Mouse (Mus musculus): ENCODE data around the gene Kif24.

Kif24 gene

DNA sequence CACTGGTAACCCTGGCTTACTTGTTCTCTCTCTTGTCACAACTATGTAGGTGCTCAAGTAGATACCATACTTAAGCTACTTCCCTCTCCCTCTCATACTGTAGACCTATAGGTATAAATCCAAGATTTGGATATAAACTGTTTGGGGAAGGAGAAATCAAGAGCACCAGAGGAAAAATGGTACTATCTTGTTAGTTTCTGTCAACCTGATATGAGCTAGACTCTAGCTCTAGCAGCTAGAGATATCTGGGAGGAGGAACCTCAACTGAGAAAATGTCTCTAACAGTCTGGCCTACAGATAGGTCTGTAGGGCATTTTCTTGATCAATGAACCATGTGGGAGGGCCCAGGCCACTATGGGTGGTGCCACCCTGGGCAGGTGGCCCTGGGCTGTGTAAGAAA is 63.5 kb downstream of the Kif24 start:
- DNase-seq (ENCODE audit: low spot score): no peak

- DNase-seq (ENCODE audit: low spot score): peak; percentile 79
Observed at GRCm38 (mm10) chr4:41399904-41400303, 64.8 kb downstream of the Kif24 start.

DNA sequence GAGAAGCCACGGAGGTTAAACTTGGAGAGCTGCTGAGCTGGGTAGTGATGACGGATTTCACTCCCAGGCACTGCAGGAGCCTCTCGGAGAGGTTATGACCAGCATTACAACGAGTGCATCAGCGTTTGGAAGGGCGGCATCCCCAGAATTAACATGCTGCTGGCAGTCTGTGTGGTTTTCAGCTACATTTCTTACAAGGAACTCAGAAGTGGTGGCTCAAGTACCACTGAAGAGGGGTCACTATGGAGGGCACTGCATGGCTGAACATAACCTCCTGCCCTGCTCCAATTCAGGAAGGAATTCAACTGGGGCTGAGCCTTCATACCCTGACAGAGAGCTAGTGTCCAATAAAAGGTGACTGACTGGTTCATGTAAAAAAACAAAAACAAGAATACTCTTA is 66.3 kb downstream of the Kif24 start:
- DNase-seq (ENCODE audit: low spot score): no peak

DNA sequence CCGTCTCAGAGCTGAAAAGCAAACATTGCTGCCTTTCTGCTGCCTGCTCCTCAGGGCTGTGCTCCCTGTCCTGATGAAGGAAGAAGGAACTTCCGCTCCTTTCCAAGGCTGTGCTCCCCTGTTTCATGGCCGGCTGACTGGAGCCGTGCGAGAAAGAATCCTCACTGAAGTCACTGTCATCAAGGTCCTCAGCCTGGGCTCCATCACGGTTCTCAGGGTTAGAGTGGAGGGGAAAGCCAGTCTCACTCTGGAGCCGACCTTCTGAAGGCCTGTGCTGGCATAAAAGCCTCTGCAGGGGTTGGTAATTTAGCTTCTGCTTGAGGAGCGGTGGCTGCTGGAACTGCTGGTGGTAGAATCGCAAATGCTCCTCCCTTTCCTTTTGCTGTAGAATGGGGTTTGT is 70.0 kb downstream of the Kif24 start:
- no peak for DNase-seq (ENCODE audit: low spot score)

- DNase-seq (ENCODE audit: low spot score): no peak
Observed at GRCm38 (mm10) chr4:41391015-41391414, 73.7 kb downstream of the Kif24 start.

DNA sequence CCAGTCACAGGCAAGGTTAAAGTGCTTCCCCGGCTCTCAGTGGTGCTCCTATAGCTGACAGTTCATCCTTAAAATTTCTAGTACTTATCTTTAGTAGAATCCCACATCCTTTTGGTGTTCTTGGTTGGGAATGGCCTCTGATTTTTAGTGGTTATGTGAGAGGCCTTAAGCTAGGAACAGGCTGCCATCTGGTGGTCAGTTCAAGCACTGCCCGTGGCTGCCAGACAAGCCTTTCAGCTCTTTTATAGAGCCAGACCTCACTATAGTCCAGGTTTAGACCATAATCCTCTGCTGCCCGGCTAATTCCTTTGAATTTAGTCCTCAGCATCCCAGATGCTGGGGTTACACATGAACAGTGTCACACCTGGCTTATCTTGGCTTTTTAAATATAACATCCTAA is 74.6 kb downstream of the Kif24 start:
- peak; percentile 84 for DNase-seq (ENCODE audit: low spot score)

DNA sequence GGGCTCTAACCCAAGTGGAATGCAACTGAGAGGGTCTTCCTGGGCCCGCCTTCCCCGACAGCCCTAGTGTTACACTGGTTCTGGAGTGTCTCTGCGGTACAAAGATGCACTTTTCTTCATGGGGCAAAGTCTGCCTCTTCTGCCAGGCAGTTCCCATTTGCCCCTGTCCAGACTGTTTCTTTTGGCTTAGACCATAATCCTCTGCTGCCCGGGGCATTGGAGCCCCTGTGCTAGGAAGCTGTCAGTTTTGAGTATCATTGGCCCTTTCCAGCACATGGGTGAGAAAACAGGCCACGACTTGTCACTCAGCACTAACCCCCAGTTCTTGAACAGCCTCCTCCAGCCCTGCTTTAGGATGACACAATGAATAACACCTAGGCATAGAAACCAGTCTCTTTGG is 75.4 kb downstream of the Kif24 start:
- DNase-seq (ENCODE audit: low spot score): no peak

DNA sequence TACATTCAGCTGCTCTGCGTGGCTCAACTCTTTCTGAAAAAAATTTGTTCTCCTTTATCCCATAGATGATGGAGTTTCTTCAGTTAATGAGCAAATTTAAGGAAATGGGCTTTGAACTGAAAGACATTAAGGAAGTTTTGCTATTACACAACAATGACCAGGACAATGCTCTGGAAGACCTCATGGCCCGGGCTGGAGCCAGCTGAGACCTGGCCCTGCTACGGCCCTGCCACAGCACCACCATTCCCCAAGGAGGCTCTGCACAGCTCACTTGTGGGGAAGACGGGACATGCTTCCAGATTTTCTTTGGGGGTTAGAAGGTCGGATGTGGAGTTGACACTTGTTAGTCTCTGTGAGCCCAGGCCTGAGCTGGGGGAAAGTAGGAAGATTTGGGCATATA is 76.1 kb downstream of the Kif24 start:
- DNase-seq (ENCODE audit: low spot score): no peak

- DNase-seq (ENCODE audit: low spot score): no peak
Observed at GRCm38 (mm10) chr4:41387755-41388469, 76.8 kb downstream of the Kif24 start.

GRCm38 (mm10) chr4:41386412-41386975 is 78.2 kb downstream of the Kif24 start:
- DNase-seq (ENCODE audit: low spot score): no peak

GRCm38 (mm10) chr4:41381213-41381950 is 83.3 kb downstream of the Kif24 start:
- no peak for DNase-seq (ENCODE audit: low spot score)

GRCm38 (mm10) chr4:41377567-41377966 is 87.1 kb downstream of the Kif24 start:
- no peak for DNase-seq (ENCODE audit: low spot score)

DNA sequence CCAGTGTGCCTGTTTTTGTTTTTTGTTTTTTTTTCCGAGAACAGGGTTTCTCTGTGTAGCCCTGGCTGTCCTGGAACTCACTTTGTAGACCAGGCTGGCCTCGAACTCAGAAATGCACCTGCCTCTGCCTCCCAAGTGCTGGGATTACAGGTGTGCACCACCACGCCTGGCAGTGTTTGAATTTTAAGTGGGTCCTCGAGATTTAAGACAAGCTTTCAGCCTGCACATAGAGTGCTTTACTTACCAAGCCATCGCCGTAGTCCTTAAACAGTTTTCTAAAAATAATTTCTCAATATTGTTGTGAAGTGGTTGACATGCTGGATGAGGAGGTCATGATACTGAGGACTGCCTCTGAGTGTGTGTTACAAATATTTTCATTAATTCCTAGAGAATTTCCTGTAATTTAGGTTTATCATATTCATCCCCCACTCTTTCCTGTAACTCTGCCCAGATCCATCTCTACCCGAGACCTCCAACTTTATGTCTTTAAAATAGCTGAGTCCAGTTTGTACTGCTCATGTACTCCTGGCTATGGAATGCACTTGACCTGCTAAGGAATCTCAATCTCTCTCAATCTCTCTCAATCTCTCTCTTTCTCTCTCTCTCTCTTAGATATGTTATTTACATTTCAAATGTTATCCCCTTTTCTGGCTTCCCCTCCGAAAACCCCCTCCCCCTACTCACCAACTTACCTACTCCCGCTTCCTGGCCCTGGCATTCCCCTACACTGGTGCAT is 94.8 kb downstream of the Kif24 start:
- no peak for DNase-seq (ENCODE audit: low spot score)

DNA sequence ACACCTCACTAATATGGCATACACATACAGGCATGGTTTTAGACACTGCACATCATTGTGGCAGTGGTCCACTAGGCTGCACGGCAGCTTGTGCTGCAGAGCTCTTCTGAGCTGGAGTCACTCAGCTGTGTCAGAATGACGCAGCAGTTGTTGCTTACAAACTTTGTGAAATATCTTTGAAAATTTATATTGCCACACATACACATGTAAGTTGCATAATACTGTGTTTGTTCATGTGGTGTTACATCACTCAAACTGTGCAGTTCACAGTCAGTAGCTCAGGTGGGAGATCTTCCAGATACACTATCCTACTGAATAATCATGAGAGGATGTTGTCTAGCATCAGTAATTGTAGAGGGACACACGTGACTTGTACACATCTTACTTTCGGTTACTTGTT is 96.5 kb downstream of the Kif24 start:
- peak; percentile 42 for DNase-seq (ENCODE audit: low spot score)

DNA sequence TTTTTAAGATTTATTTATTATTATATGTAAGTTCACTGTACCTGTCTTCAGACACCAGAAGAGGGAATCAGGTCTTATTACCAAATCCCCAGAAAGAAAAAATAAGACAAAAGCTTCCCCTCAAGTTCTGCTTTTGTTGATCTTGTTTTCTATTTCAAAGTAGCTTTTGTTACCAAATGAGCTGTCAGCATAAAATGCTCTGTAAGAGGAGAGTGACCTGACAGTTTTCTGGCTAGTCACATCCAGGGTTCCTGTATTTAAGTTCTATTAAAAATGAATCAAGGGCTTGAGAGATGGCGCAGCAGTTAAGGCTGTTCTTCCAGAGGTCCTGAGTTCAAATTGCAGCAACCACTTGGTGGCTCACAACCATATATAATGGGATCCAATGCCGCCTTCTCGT is 103.6 kb downstream of the Kif24 start:
- DNase-seq (ENCODE audit: low spot score): no peak

DNA sequence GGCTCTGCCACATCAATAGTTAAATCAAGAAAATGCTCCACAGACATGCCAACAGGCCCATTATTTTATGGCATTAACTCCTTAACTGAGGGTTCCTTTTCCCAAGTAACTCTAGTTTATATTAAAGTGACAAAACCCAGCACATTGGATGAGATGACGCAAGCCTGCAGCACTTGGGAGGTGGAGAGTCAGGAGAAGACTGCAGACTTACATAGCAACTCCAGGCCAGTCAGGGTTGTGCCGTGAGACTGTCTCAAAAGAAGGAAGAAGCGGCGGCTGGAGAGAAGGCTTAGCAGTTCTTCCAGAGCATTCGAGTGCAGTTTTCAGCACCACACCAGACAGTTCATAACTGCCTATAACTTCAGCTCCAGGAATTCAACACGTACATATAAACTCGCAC is 105.3 kb downstream of the Kif24 start:
- DNase-seq (ENCODE audit: low spot score): peak; percentile 28

DNA sequence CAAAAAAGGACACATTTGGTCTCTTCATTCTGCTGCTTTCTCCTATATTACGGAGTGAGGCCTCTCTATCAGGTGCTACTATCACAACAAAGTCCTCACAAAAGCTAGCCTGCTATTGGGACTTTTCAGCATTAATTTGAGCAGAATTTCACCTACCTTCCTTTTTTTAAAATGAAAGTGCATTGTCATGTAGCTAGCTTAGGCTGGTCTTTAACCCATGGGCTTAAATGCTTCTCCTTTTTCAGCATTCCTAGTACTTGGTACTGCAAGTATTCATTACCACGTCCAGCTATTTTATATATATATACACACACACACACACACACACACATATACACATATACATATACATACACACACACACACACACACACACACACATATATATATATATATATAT is 106.0 kb downstream of the Kif24 start:
- DNase-seq (ENCODE audit: low spot score): no peak

DNA sequence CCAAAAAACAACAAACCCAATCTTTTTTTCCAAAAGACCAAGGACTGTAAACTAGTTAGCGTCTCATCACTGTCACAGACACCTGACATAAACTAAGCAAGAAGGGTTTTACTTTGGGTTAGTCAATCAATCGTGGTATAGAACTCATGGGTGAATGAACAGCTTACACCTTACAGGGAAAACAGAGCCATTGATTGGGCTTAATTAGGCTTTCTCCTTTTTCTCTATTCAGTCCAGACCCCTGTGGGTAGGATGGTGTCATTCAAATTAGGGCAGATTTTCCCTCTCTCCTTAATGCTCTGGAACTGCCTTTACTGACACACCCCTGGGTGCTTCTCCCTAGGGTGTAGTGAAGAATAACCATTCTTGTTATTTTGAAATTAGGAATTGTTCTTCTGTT is 107.5 kb downstream of the Kif24 start:
- DNase-seq (ENCODE audit: low spot score): no peak

DNA sequence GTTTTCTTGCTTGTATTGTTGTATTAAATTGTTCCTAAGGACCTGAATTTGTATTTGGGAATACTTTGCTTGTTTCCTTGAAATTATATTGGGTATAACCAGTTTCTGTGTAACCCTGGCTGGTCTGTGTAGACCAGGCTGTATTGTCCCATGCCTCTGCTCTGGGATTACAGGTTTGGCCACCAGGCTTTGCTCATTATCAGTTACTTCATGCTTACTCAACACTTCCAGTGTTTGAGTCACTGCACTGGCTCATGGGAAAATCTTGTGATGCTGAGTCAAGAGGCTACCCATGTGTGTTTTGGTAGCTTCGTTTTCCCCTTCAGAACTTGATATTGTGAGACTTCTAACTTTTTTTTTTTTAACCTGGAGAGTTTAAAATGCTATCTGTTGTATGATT is 111.4 kb downstream of the Kif24 start:
- peak; percentile 29 for DNase-seq (ENCODE audit: low spot score)

DNA sequence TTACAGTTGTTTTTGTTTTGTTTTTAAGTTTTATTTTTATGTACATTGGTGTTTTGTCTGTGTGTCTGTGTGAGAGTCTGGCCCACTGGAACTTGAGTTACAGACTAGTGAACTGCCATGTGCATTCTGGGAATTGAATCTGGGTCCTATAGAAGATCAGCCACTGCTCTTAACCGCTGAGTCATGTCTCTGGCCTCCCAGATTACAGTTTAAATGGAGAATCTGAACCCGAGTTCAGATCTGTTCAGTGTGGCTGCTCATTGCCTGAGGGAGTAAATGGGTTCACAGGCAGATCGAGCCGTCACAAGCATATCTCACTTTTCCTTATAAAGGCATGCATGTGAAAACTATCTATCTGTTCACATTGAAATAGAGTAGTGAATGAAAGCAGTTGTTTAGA is 111.9 kb downstream of the Kif24 start:
- no peak for DNase-seq (ENCODE audit: low spot score)

GRCm38 (mm10) chr4:41349199-41349591 is 115.5 kb downstream of the Kif24 start:
- peak; percentile 59 for DNase-seq (ENCODE audit: low spot score)

DNA sequence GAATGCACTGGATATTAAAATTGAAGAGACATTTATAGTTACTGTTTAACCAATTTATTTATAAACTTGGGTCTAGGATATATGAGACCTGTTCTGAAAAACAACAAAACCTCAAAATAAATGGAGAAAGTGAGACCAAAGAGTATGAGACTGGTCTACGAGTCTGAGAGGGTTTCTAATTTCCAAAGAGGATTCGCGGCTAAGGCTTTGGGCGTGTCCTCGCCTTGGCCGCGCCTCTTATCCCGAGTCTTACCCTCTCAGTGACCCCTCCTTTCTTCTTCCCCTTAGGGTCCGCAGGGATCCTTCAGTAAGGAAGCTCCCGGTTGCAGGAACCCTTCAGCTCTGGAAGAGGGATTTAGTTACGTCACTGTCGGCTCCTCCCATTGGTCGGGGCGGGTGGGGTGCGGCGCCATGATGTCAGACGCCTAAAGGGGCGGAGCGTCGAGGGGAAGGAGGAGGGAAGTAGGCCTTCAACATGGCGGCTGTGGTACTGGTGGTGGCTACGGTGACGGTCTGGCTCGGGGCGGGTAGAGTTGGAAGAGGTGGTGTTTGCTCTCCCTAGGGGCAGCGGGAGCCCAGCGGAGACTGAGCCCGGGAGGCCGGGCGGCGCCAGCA is 116.0 kb downstream of the Kif24 start, which contains the start of gene Ubap1:
Gene Ubap1, plus strand, starts transcription at position 413 of the 615 bp plus-strand sequence.
- DNase-seq (ENCODE audit: low spot score): peak; percentile 98
